Mouse (Mus musculus) erythroblast, embryonic 14.5 days (primary cell): ENCODE results near the gene Invs. TPM values are rescaled to one million over a fixed set of nuclear protein-coding genes. Genes with fewer than 3 reads are reported as not detected.

Experiments used
- H3K27me3 ChIP-seq: 2 replicates; pipeline ENCODE4 v1.6.1; 2012; ENCODE audit warnings: inconsistent platforms; ENCODE audit not compliant: control insufficient read depth
- H3K36me3 ChIP-seq: 2 replicates; pipeline ENCODE4 v1.6.1; 2012; ENCODE audit warnings: mild to moderate bottlenecking, inconsistent platforms; ENCODE audit not compliant: control insufficient read depth
- H3K4me1 ChIP-seq: 2 replicates; pipeline ENCODE4 v1.6.1; 2012; ENCODE audit warnings: inconsistent platforms; ENCODE audit not compliant: control insufficient read depth
- H3K4me3 ChIP-seq: replicated peaks from 2 replicates; pipeline ENCODE3; 2012; ENCODE audit warnings: moderate library complexity, mild to moderate bottlenecking, inconsistent platforms
- H3K9me3 ChIP-seq: 2 replicates; pipeline ENCODE4 v1.6.1; 2012; ENCODE audit warnings: low read length, inconsistent platforms, mixed read lengths; ENCODE audit not compliant: control insufficient read depth
- GATA1 ChIP-seq: IDR thresholded peaks from 2 replicates; pipeline ENCODE4 v1.6.1; 2012; ENCODE audit warnings: low read length, inconsistent platforms, mixed read lengths
- TAL1 ChIP-seq: IDR thresholded peaks from 3 replicates; pipeline ENCODE4 v1.6.1; 2012; ENCODE audit warnings: low read length, inconsistent platforms, mixed read lengths
- polyA plus RNA-seq: library from polyadenylated mRNA; stranded (reverse); fragments of >175 nt; gene quantifications from 2 replicates; pipeline ENCODE4 v1.2.3, GENCODE M21; 2012

Invs gene
- polyA plus RNA-seq, 1 experiment: 0.09 TPM

GRCm38 (mm10) chr4:48472792-48473650, 193.5 kb downstream of the Invs start, which contains the start of gene Tex10:
Gene Tex10, minus strand, starts transcription at chr4:48473459.
- H3K4me1 ChIP-seq: peaks cover 29% of the 10 kb centered on the region
- H3K36me3 ChIP-seq: peaks cover 16% of the 10 kb centered on the region
- TF ChIP-seq GATA1 (no peak), TAL1 (no peak)
- peak within 1 kb of the TSS; percentile 72 for H3K4me3 ChIP-seq
- H3K9me3 ChIP-seq: no peaks in the 10 kb centered on the region
- no peaks in the 10 kb centered on the region for H3K27me3 ChIP-seq

DNA sequence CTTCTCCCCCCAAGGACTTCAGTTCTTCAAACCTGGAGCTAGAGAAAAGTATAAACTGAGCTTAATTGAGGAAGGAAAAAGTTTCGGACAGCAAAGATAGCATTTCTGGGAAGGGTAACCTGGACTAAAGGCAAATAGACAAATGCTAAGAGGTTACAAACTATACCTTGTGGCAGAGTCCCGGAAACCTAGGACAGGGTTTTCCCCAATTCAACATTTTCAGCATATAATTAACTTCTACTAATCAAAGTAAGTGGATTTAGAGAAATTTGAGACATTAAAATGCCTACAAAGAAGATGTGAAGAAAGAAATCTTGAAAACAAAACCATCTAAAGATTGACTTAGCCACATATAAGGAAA, 194.1 kb downstream of the Invs start:
- peak overlapping the region; percentile 72 for H3K4me3 ChIP-seq
- H3K4me1 ChIP-seq: peaks cover 29% of the 10 kb centered on the region
- TF ChIP-seq TAL1 (no peak), GATA1 (no peak)
- peaks cover 10% of the 10 kb centered on the region for H3K36me3 ChIP-seq
- H3K27me3 ChIP-seq: no peaks in the 10 kb centered on the region
- H3K9me3 ChIP-seq: no peaks in the 10 kb centered on the region

- H3K27me3 ChIP-seq: no peaks in the 10 kb centered on the region
- no peaks in the 10 kb centered on the region for H3K4me1 ChIP-seq
- no peaks in the 10 kb centered on the region for H3K9me3 ChIP-seq
- no peak for TF ChIP-seq GATA1
- TF ChIP-seq TAL1: no peak
- H3K36me3 ChIP-seq: no peaks in the 10 kb centered on the region
- H3K4me3 ChIP-seq: no peak overlapping the region
These were observed 201.7 kb downstream of the Invs start for GRCm38 (mm10) chr4:48481287-48481686.

Other genes starting within 250 kb of the Invs start
- not detected in 2 replicates for gene Nr4a3, start 234.6 kb upstream of the Invs start, polyA plus RNA-seq
- gene Stx17, start 154.8 kb upstream of the Invs start, polyA plus RNA-seq: 0.17 and 0.57 TPM in 2 replicates
- 0.67 and 0.68 TPM in 2 replicates for gene Erp44, start 202 bp upstream of the Invs start, polyA plus RNA-seq
- 0.14 and 0.19 TPM in 2 replicates for gene Tex10, start 193.7 kb downstream of the Invs start, polyA plus RNA-seq